Mouse (Mus musculus) bone marrow macrophage, adult 2 months (primary cell): ENCODE measurements at regions not wholly inside any gene's neighbourhood (a gene's known extent, or its start where the extent isn't known, plus 50 kb on each side); places are given as distances from the start of the nearest gene placed in this dataset.

Source experiments
- H3K27ac ChIP-seq: 2 replicates; pipeline ENCODE4 v1.5.1; 2012; ENCODE audit warnings: low read depth, low read length; ENCODE audit not compliant: insufficient read depth
- H3K4me1 ChIP-seq: 2 replicates; pipeline ENCODE4 v1.6.1; 2012; ENCODE audit warnings: low read length; ENCODE audit not compliant: control insufficient read depth, insufficient read depth
- H3K4me3 ChIP-seq: 2 replicates; pipeline ENCODE4 v1.5.1; 2012; ENCODE audit warnings: mild to moderate bottlenecking, low read length, moderate library complexity; ENCODE audit not compliant: insufficient read depth
- CTCF ChIP-seq: IDR thresholded peaks from 2 replicates; pipeline ENCODE4 v1.5.1; 2012; ENCODE audit warnings: low read depth, mild to moderate bottlenecking, low read length, moderate library complexity
- POLR2A ChIP-seq: IDR thresholded peaks from 2 replicates; pipeline ENCODE4 v1.6.1; 2012; ENCODE audit warnings: mild to moderate bottlenecking, low read depth, low read length, borderline replicate concordance

GRCm38 (mm10) chr1:34738386-34739067, 104.3 kb downstream of the Fam168b start:
- Histone ChIP-seq H3K4me3 (no peak overlapping the region), H3K27ac (no peak overlapping the region), H3K4me1 (no peaks in the 10 kb centered on the region)
- TF ChIP-seq CTCF (peak; percentile 94), POLR2A (no peak)

GRCm38 (mm10) chr1:34739621-34740020, 103.2 kb downstream of the Fam168b start:
- no peaks in the 10 kb centered on the region for H3K4me1 ChIP-seq
- TF ChIP-seq POLR2A (no peak), CTCF (no peak)
- no peak overlapping the region for H3K4me3 ChIP-seq
- H3K27ac ChIP-seq, result no peak overlapping the region

GRCm38 (mm10) chr1:34740891-34741290, 102.0 kb downstream of the Fam168b start:
- no peak overlapping the region for H3K27ac ChIP-seq
- H3K4me1 ChIP-seq, result no peaks in the 10 kb centered on the region
- TF ChIP-seq POLR2A (no peak), CTCF (no peak)
- no peak overlapping the region for H3K4me3 ChIP-seq

GRCm38 (mm10) chr1:34742234-34742633, 100.6 kb downstream of the Fam168b start:
- no peak for TF ChIP-seq CTCF
- TF ChIP-seq POLR2A, result no peak
- Histone ChIP-seq H3K4me1 (no peaks in the 10 kb centered on the region), H3K27ac (no peak overlapping the region)

GRCm38 (mm10) chr1:34745881-34746280, 97.0 kb downstream of the Fam168b start:
- Histone ChIP-seq H3K27ac (no peak overlapping the region), H3K4me1 (no peaks in the 10 kb centered on the region), H3K4me3 (no peak overlapping the region)
- no peak for TF ChIP-seq CTCF
- no peak for TF ChIP-seq POLR2A

More at GRCm38 (mm10) chr1:34742234-34742633, 100.6 kb downstream of the Fam168b start:
- H3K4me3 ChIP-seq, result no peak overlapping the region

GRCm38 (mm10) chr1:34749161-34750040, 93.5 kb downstream of the Fam168b start:
- Histone ChIP-seq H3K4me3 (no peak overlapping the region), H3K27ac (no peak overlapping the region), H3K4me1 (no peaks in the 10 kb centered on the region)
- TF ChIP-seq CTCF (no peak), POLR2A (no peak)

- Histone ChIP-seq H3K4me3 (no peak overlapping the region), H3K4me1 (no peaks in the 10 kb centered on the region), H3K27ac (no peak overlapping the region)
- TF ChIP-seq POLR2A, result no peak
- TF ChIP-seq CTCF, result no peak
These were observed 92.5 kb downstream of the Fam168b start for GRCm38 (mm10) chr1:34750061-34751054.

GRCm38 (mm10) chr1:34751128-34751527, 91.7 kb downstream of the Fam168b start:
- TF ChIP-seq POLR2A (no peak), CTCF (no peak)
- Histone ChIP-seq H3K4me1 (no peaks in the 10 kb centered on the region), H3K27ac (no peak overlapping the region), H3K4me3 (no peak overlapping the region)

- H3K4me1 ChIP-seq, result no peaks in the 10 kb centered on the region
- no peak overlapping the region for H3K4me3 ChIP-seq
- TF ChIP-seq CTCF, result no peak
- no peak for TF ChIP-seq POLR2A
- H3K27ac ChIP-seq, result no peak overlapping the region
These were observed 89.3 kb downstream of the Fam168b start for GRCm38 (mm10) chr1:34753581-34753980.
